In the genomic region with DNA sequence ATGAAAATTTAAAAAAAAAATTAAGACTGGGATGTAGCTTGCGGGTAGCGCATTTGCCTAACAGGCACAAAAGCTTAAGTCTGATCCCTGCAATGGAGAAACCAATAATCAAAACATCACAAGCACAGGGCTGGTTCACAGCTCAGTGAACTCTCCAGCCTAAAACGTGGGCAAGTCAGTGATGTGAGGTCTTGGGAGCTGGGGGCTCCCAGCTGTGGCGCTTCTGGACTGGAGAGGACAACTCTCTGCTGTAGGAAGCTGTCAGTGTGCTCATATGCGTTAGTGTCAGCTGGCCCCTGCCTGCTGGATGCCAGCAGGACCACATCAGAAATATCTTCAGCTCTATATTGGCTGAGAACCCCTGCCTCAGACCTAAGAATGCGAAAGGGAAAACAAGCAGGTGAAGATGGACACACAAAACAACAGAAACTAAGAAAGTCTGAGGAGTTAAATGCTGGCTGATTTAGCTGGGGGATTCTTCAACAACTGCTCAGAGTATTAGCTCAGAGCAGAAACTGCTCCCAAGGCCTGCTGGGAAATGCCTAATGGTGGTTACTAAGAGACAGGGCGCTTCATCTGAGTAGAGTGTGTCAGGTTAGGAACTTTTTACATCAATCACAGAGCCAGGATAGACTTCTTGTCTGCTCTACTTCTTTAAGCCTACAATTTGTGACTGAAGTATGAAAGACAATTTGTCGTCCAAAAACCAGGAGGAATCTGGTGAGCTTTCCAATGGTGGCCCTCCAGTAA, we compare ENCODE assay signal across 18 mouse cellular contexts. TPM values are rescaled to one million over a fixed set of nuclear protein-coding genes. Genes with fewer than 3 reads are reported as not detected.
DNase-seq lines count a peak whose midpoint lies in the region; ATAC-seq and TF ChIP-seq lines count a peak whose summit lies in the region.
"Had no signal": no experiment of that assay in that cellular context is flagged by ENCODE, and none has a peak within 500 bp of the region (broad histone marks: within the 10 kb centered on the region; RNA-seq: fewer than 3 reads in every experiment).

No protein-coding gene starts in this region.

- H3K4me1 ChIP-seq in forebrain, postnatal 0 days (ENCODE audit: insufficient read depth) = no peaks in the 10 kb centered on the region
- H3K4me1 ChIP-seq in forebrain, embryonic 14.5 days (ENCODE audit: control insufficient read depth, insufficient read depth, low read length) = no peaks in the 10 kb centered on the region
- H3K4me1 ChIP-seq in midbrain, embryonic 10.5 days = peaks cover 17% of the 10 kb centered on the region
- H3K4me1 ChIP-seq in midbrain, embryonic 13.5 days (replicated peaks) = peaks cover 10% of the 10 kb centered on the region
- no peaks in the 10 kb centered on the region for H3K4me1 ChIP-seq in midbrain, embryonic 16.5 days (ENCODE audit: control insufficient read depth, insufficient read depth, low read length)
- no peaks in the 10 kb centered on the region for H3K4me1 ChIP-seq in forebrain, embryonic 15.5 days
- H3K4me1 ChIP-seq: neural tube, embryonic 12.5 days had no signal

- ATAC-seq in forebrain, postnatal 0 days = peak; percentile 85
- no peak for ATAC-seq in forebrain, embryonic 14.5 days
- no peak for ATAC-seq in midbrain, embryonic 13.5 days
- ATAC-seq in midbrain, embryonic 16.5 days = 0 out of 2 replicates have a peak, but pooled peaks have one; percentile 58
- ATAC-seq in forebrain, embryonic 15.5 days (replicated peaks) = no peak
- ATAC-seq in erythroid progenitor cell, adult 5-6 weeks (replicated peaks; ENCODE audit: low FRiP score, poor library complexity, severe bottlenecking) = no peak
- ATAC-seq: CD4-positive, CD25-positive, alpha-beta regulatory T cell, adult 4 months; intestine, postnatal 0 days; lung, postnatal 0 days; Patski had no signal

- no peak for DNase-seq in forebrain, postnatal 0 days
- no peak for DNase-seq in forebrain, embryonic 14.5 days (ENCODE audit: low spot score)
- DNase-seq in midbrain, embryonic 10.5 days (ENCODE audit: low spot score) = no peak
- DNase-seq: adrenal gland, adult 8-10 months; cerebellum, adult 11 months; cerebellum, postnatal 10 days; gastrocnemius, postnatal 14 days; liver had no signal

- H3K9ac ChIP-seq in forebrain, postnatal 0 days = no peak overlapping the region
- H3K9ac ChIP-seq in forebrain, embryonic 14.5 days (ENCODE audit: low read length) = no peak overlapping the region
- no peak overlapping the region for H3K9ac ChIP-seq in midbrain, embryonic 13.5 days (replicated peaks)
- no peak overlapping the region for H3K9ac ChIP-seq in midbrain, embryonic 16.5 days (ENCODE audit: low read depth, low read length)
- no peak overlapping the region for H3K9ac ChIP-seq in forebrain, embryonic 15.5 days (replicated peaks)
- H3K9ac ChIP-seq: hindbrain, embryonic 15.5 days; neural tube, embryonic 12.5 days had no signal

- H3K4me2 ChIP-seq in forebrain, postnatal 0 days (ENCODE audit: low read depth) = no peak overlapping the region
- no peak overlapping the region for H3K4me2 ChIP-seq in forebrain, embryonic 14.5 days (ENCODE audit: low read length)
- H3K4me2 ChIP-seq in midbrain, embryonic 13.5 days (replicated peaks) = no peak overlapping the region
- no peak overlapping the region for H3K4me2 ChIP-seq in midbrain, embryonic 16.5 days (ENCODE audit: low read length)
- H3K4me2 ChIP-seq in forebrain, embryonic 15.5 days (replicated peaks) = no peak overlapping the region
- H3K4me2 ChIP-seq: hindbrain, embryonic 15.5 days; neural tube, embryonic 12.5 days had no signal

- no peaks in the 10 kb centered on the region for H3K36me3 ChIP-seq in forebrain, postnatal 0 days (ENCODE audit: insufficient read depth)
- no peaks in the 10 kb centered on the region for H3K36me3 ChIP-seq in forebrain, embryonic 14.5 days (ENCODE audit: control insufficient read depth, insufficient read depth, low read length)
- no peaks in the 10 kb centered on the region for H3K36me3 ChIP-seq in midbrain, embryonic 10.5 days
- no peaks in the 10 kb centered on the region for H3K36me3 ChIP-seq in midbrain, embryonic 13.5 days
- no peaks in the 10 kb centered on the region for H3K36me3 ChIP-seq in midbrain, embryonic 16.5 days (ENCODE audit: control insufficient read depth, insufficient read depth, low read length)
- no peaks in the 10 kb centered on the region for H3K36me3 ChIP-seq in forebrain, embryonic 15.5 days
- H3K36me3 ChIP-seq: hindbrain, embryonic 15.5 days; neural tube, embryonic 12.5 days had no signal

- 0 out of 2 replicates have a peak overlapping the region, but pooled peaks have one; percentile 2 for H3K27ac ChIP-seq in forebrain, postnatal 0 days (ENCODE audit: low read depth, low read length)
- no peak overlapping the region for H3K27ac ChIP-seq in forebrain, embryonic 14.5 days (ENCODE audit: low read depth, low read length)
- H3K27ac ChIP-seq in midbrain, embryonic 10.5 days (replicated peaks) = peak overlapping the region; percentile 67
- H3K27ac ChIP-seq in midbrain, embryonic 13.5 days = no peak overlapping the region
- peak overlapping the region; percentile 18 for H3K27ac ChIP-seq in midbrain, embryonic 16.5 days (ENCODE audit: low read length)
- H3K27ac ChIP-seq in forebrain, embryonic 15.5 days (replicated peaks) = no peak overlapping the region
- H3K27ac ChIP-seq: hindbrain, embryonic 15.5 days; neural tube, embryonic 12.5 days had no signal

- no peaks in the 10 kb centered on the region for H3K9me3 ChIP-seq in forebrain, postnatal 0 days (ENCODE audit: low read length)
- H3K9me3 ChIP-seq in forebrain, embryonic 14.5 days (replicated peaks; ENCODE audit: control insufficient read depth, low read length) = no peaks in the 10 kb centered on the region
- no peaks in the 10 kb centered on the region for H3K9me3 ChIP-seq in midbrain, embryonic 10.5 days (replicated peaks)
- no peaks in the 10 kb centered on the region for H3K9me3 ChIP-seq in midbrain, embryonic 13.5 days
- H3K9me3 ChIP-seq in midbrain, embryonic 16.5 days (replicated peaks; ENCODE audit: control insufficient read depth, low read length, poor library complexity, severe bottlenecking) = no peaks in the 10 kb centered on the region
- no peaks in the 10 kb centered on the region for H3K9me3 ChIP-seq in forebrain, embryonic 15.5 days
- H3K9me3 ChIP-seq: hindbrain, embryonic 15.5 days; neural tube, embryonic 12.5 days had no signal

- H3K4me3 ChIP-seq in forebrain, postnatal 0 days (ENCODE audit: low read depth, low read length) = no peak overlapping the region
- no peak overlapping the region for H3K4me3 ChIP-seq in forebrain, embryonic 14.5 days (ENCODE audit: low read depth, low read length)
- no peak overlapping the region for H3K4me3 ChIP-seq in midbrain, embryonic 10.5 days
- no peak overlapping the region for H3K4me3 ChIP-seq in midbrain, embryonic 13.5 days (replicated peaks)
- H3K4me3 ChIP-seq in midbrain, embryonic 16.5 days (ENCODE audit: low read depth, low read length) = no peak overlapping the region
- no peak overlapping the region for H3K4me3 ChIP-seq in forebrain, embryonic 15.5 days
- H3K4me3 ChIP-seq: hindbrain, embryonic 15.5 days; neural tube, embryonic 12.5 days had no signal

- WGBS in forebrain, postnatal 0 days = 75% methylated on average over 8 of the region's 8 CpGs
- WGBS in forebrain, embryonic 14.5 days = 82% methylated on average over 8 of the region's 8 CpGs
- 79% methylated on average over 8 of the region's 8 CpGs for WGBS in midbrain, embryonic 10.5 days
- WGBS in midbrain, embryonic 13.5 days = 68% methylated on average over 8 of the region's 8 CpGs
- WGBS in midbrain, embryonic 16.5 days = 63% methylated on average over 8 of the region's 8 CpGs
- 74% methylated on average over 8 of the region's 8 CpGs for WGBS in forebrain, embryonic 15.5 days

- no peak for TF ChIP-seq CTCF in forebrain, postnatal 0 days (IDR thresholded peaks at IDR 0.05; ENCODE audit: low read depth)

- H3K27me3 ChIP-seq in forebrain, postnatal 0 days (ENCODE audit: insufficient read depth, low read length) = no peaks in the 10 kb centered on the region
- no peaks in the 10 kb centered on the region for H3K27me3 ChIP-seq in forebrain, embryonic 14.5 days (replicated peaks; ENCODE audit: control insufficient read depth, insufficient read depth, low read length)
- no peaks in the 10 kb centered on the region for H3K27me3 ChIP-seq in midbrain, embryonic 10.5 days (ENCODE audit: low read depth, poor library complexity, severe bottlenecking)
- no peaks in the 10 kb centered on the region for H3K27me3 ChIP-seq in midbrain, embryonic 13.5 days
- H3K27me3 ChIP-seq in midbrain, embryonic 16.5 days (ENCODE audit: control insufficient read depth, insufficient read depth, low read depth, low read length) = no peaks in the 10 kb centered on the region
- H3K27me3 ChIP-seq in forebrain, embryonic 15.5 days = no peaks in the 10 kb centered on the region
- H3K27me3 ChIP-seq: hindbrain, embryonic 15.5 days; neural tube, embryonic 12.5 days; Patski had no signal

RNA-seq across cellular contexts. Expression of a gene that starts 16.2 kb away (rescaled TPM):
- total RNA-seq in forebrain, postnatal 0 days (2014; rRNA removed) = 0.52 and 0.85 TPM in 2 replicates
- polyA plus RNA-seq in forebrain, postnatal 0 days (2015; fragmentation: Nextera tagmentation; extraction: Ambion mirVana) = 0.15 TPM in 2 replicates
- 0.17 and 0.27 TPM in 2 replicates for polyA plus RNA-seq in forebrain, embryonic 14.5 days (2014; fragmentation: Nextera tagmentation; extraction: Ambion mirVana)
- polyA plus RNA-seq in midbrain, embryonic 10.5 days (2016; fragmentation: Nextera tagmentation; extraction: Ambion mirVana) = 0.02 and 0.04 TPM in 2 replicates
- polyA plus RNA-seq in midbrain, embryonic 13.5 days (2015; fragmentation: Nextera tagmentation; extraction: Ambion mirVana) = 0.08 and 0.09 TPM in 2 replicates
- polyA plus RNA-seq in midbrain, embryonic 16.5 days (2015; fragmentation: Nextera tagmentation; extraction: Ambion mirVana) = 0.07 and 0.15 TPM in 2 replicates
- 0.15 and 0.19 TPM in 2 replicates for polyA plus RNA-seq in forebrain, embryonic 15.5 days (2015; fragmentation: Nextera tagmentation; extraction: Ambion mirVana)
- not detected in 2 replicates for total RNA-seq in erythroid progenitor cell, adult 5-6 weeks (2015; ENCODE audit: low replicate concordance)
- total RNA-seq in erythroid progenitor cell, adult 5-6 weeks (2017; ENCODE audit: low replicate concordance) = not detected in 2 replicates
- polyA plus RNA-seq: Patski had no signal

Comparison
In these comparisons a context has a peak if more than half of its experiments do, and no peak if none do; other contexts are left out.
1. ATAC-seq: peak in forebrain, postnatal 0 days (single experiment) and midbrain, embryonic 16.5 days (single experiment); none in forebrain, embryonic 14.5 days (single experiment), midbrain, embryonic 13.5 days (single experiment), forebrain, embryonic 15.5 days (single experiment) and erythroid progenitor cell, adult 5-6 weeks (single experiment).
2. H3K27ac ChIP-seq: peak in forebrain, postnatal 0 days (single experiment), midbrain, embryonic 10.5 days (single experiment) and midbrain, embryonic 16.5 days (single experiment); none in forebrain, embryonic 14.5 days (single experiment), midbrain, embryonic 13.5 days (single experiment) and forebrain, embryonic 15.5 days (single experiment).